ENCODE assay signal across 1 mouse cellular context in genomic region chr11:115653194-115653593, GRCm38 (mm10).
TF ChIP-seq lines count a peak whose summit lies in the region.

No protein-coding gene starts in this region.

TF ChIP-seq in CH12.LX, 34 proteins besides CTCF, POLR2A, EP300 and RAD21:
- TF ChIP-seq IRF4 (IDR thresholded peaks at IDR 0.05; ENCODE audit: low read depth, low read length) = no peak
- TF ChIP-seq CHD2 (IDR thresholded peaks at IDR 0.05; ENCODE audit: low read length) = no peak
